Mouse (Mus musculus) stomach, embryonic 16.5 days (tissue): ENCODE results near the gene Cldn6. TPM values are rescaled to one million over a fixed set of nuclear protein-coding genes. Genes with fewer than 3 reads are reported as not detected.
A peak's percentile ranks its signal among the peaks of the same experiment; 100 is the strongest.

Experiments used
- ATAC-seq: fragments of 200-750 bp; cut with Nextera tagmentation; 2 replicates; pipeline ENCODE4 v1.8.0; 2017; ENCODE audit warnings: moderate number of reproducible peaks, moderate TSS enrichment; ENCODE audit not compliant: insufficient read depth, low FRiP score
- H3K27ac ChIP-seq: fragments of 300-500 bp; sonication (generic); 2 replicates; pipeline ENCODE4 v1.5.1; 2014; ENCODE audit warnings: low read length
- H3K27me3 ChIP-seq: fragments of 300-500 bp; sonication (generic); 2 replicates; pipeline ENCODE4 v1.6.1; 2014; ENCODE audit warnings: low read length, control low read depth, mixed read lengths; ENCODE audit not compliant: control insufficient read depth, insufficient read depth
- H3K36me3 ChIP-seq: fragments of 300-500 bp; sonication (generic); 2 replicates; pipeline ENCODE4 v1.6.1; 2014; ENCODE audit warnings: low read length; ENCODE audit not compliant: control insufficient read depth, insufficient read depth
- H3K4me1 ChIP-seq: fragments of 300-500 bp; sonication (generic); 2 replicates; pipeline ENCODE4 v1.6.1; 2014; ENCODE audit warnings: low read length, control low read depth, mixed read lengths; ENCODE audit not compliant: control insufficient read depth, insufficient read depth
- H3K4me2 ChIP-seq: fragments of 300-500 bp; sonication (generic); 2 replicates; pipeline ENCODE4 v1.6.1; 2014; ENCODE audit warnings: low read depth, low read length, mixed read lengths
- H3K4me3 ChIP-seq: fragments of 300-500 bp; sonication (generic); replicated peaks from 2 replicates; pipeline ENCODE4 v1.5.1; 2014; ENCODE audit warnings: mild to moderate bottlenecking, low read length
- H3K9ac ChIP-seq: fragments of 300-500 bp; sonication (generic); 2 replicates; pipeline ENCODE4 v1.6.1; 2014; ENCODE audit warnings: low read length
- H3K9me3 ChIP-seq: fragments of 300-500 bp; sonication (generic); replicated peaks from 2 replicates; pipeline ENCODE4 v1.6.1; 2016; ENCODE audit warnings: low read length, control low read depth; ENCODE audit not compliant: control insufficient read depth
- WGBS: fragments of 180-500 bp; shearing (Covaris S2); extraction: QIAGEN DNeasy Blood & Tissue Kit; methylation state at CpG from one replicate; pipeline ENCODE4 v1.1.7; 2014; 5-methylcytosine and 5-hydroxymethylcytosine counted together
- polyA plus RNA-seq: library from polyadenylated mRNA; unstranded; fragments of >200 nt; fragmentation: Nextera tagmentation; extraction: Ambion mirVana; gene quantifications from 2 replicates; pipeline ENCODE4 v1.2.1, GENCODE M21; 2015

Gene Cldn6
- polyA plus RNA-seq, 1 experiment from 2014 or later: 70.6 TPM

DNA sequence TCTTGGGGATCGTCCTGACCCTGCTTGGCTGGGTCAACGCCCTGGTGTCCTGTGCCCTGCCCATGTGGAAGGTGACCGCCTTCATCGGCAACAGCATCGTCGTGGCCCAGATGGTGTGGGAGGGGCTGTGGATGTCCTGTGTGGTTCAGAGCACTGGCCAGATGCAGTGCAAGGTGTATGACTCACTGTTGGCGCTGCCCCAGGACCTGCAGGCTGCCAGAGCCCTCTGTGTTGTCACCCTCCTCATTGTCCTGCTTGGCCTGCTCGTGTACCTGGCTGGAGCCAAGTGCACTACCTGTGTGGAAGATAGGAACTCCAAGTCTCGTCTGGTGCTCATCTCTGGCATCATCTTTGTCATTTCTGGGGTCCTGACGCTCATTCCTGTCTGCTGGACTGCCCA is 2.0 kb downstream of the Cldn6 start:
- Histone ChIP-seq H3K4me1 (peaks cover 30% of the 10 kb centered on the region; the same call in 1 of the 2 replicates), H3K27ac (peak overlapping the region; percentile 57)

DNA sequence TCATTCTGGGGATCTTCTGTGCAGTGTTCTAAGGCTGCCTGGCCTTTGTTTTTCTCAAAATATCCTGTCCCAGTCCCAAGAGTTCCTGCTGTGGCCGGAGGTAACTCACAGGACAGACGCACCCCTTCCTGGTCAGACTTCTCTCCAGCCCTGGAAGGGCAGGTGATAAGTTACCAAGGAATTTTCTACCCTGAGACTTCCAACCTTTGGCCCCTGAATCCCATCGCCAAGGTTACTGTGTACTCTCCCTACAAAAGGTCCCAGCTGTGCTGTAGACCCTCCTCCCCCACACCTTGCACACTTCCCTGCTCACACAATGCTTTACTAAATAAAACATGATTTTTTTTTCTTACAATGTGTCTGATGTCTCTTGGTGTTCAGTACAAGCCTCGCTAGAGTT is 3.0 kb downstream of the Cldn6 start:
- no peaks in the 10 kb centered on the region for H3K36me3 ChIP-seq
- H3K4me3 ChIP-seq: no peak overlapping the region
- H3K27ac ChIP-seq: peak overlapping the region; percentile 57
- H3K9ac ChIP-seq: peak overlapping the region; percentile 32; the same call in 1 of the 2 replicates
- no peaks in the 10 kb centered on the region for H3K9me3 ChIP-seq
- peak; percentile 16; the same call in 1 of the 2 replicates for ATAC-seq
- H3K4me1 ChIP-seq: peaks cover 24% of the 10 kb centered on the region; the same call in 1 of the 2 replicates
- peaks cover 28% of the 10 kb centered on the region for H3K27me3 ChIP-seq
- WGBS: 35% methylated on average over 4 of the region's 4 CpGs
- no peak overlapping the region for H3K4me2 ChIP-seq

More for the DNA sequence above, 2.0 kb downstream of the Cldn6 start:
- Histone ChIP-seq H3K4me3 (no peak overlapping the region), H3K9ac (no peak overlapping the region), H3K27me3 (peaks cover 28% of the 10 kb centered on the region), H3K4me2 (0 out of 2 replicates have a peak overlapping the region, but pooled peaks have one; percentile 10), H3K36me3 (no peaks in the 10 kb centered on the region), H3K9me3 (no peaks in the 10 kb centered on the region)
- 46% methylated on average over 10 of the region's 10 CpGs for WGBS
- 0 out of 2 replicates have a peak, but pooled peaks have one; percentile 26 for ATAC-seq

DNA sequence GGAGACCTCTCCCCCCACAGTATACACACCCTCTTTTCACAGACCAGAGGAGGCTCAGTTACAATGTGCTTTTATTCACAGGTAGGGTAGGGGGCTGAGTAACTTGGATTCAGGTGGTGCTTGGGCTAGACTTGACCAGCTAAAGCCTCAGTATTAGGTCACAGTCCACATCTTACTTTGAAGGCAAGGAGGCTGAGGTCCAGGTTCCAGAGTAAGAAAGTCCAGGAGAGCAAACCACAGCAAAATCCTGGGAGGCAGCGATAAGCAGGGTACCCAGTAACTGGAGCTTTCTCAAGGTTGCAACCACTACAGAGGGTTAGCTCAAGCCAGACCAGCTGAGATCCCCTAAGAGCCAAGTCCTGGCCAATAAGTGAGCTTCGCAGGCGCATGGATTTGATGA is 3.5 kb downstream of the Cldn6 start:
- H3K4me2 ChIP-seq: no peak overlapping the region
- H3K27me3 ChIP-seq: peaks cover 28% of the 10 kb centered on the region
- H3K27ac ChIP-seq: no peak overlapping the region
- no peaks in the 10 kb centered on the region for H3K9me3 ChIP-seq
- 61% methylated on average over 3 of the region's 3 CpGs for WGBS
- no peak overlapping the region for H3K4me3 ChIP-seq
- no peak for ATAC-seq
- no peaks in the 10 kb centered on the region for H3K36me3 ChIP-seq
- no peak overlapping the region for H3K9ac ChIP-seq
- peaks cover 24% of the 10 kb centered on the region; the same call in 1 of the 2 replicates for H3K4me1 ChIP-seq

DNA sequence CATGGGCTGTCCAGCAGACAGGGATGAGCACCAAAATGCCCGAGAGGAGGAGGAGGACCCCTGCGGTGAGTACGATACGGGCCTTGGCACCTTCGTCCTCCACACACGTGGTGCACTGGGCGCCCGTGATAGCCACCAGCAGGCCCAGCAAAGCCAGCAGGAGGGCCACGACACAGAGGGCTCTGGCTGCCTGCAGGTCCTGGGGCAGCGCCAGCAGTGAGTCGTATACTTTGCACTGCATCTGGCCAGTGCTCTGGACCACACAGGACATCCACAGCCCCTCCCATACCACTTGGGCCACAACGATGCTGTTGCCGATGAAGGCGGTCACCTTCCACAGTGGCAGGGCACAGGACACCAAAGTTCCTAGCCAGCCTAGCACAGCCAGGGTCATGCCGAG is 4.2 kb downstream of the Cldn6 start:
- Histone ChIP-seq H3K9ac (peak overlapping the region; percentile 16; the same call in 1 of the 2 replicates), H3K9me3 (no peaks in the 10 kb centered on the region), H3K4me3 (no peak overlapping the region), H3K27ac (no peak overlapping the region), H3K4me2 (peak overlapping the region; percentile 17), H3K36me3 (no peaks in the 10 kb centered on the region), H3K4me1 (peaks cover 20% of the 10 kb centered on the region; the same call in 1 of the 2 replicates), H3K27me3 (peaks cover 28% of the 10 kb centered on the region)
- WGBS: 22% methylated on average over 15 of the region's 15 CpGs
- ATAC-seq: no peak

DNA sequence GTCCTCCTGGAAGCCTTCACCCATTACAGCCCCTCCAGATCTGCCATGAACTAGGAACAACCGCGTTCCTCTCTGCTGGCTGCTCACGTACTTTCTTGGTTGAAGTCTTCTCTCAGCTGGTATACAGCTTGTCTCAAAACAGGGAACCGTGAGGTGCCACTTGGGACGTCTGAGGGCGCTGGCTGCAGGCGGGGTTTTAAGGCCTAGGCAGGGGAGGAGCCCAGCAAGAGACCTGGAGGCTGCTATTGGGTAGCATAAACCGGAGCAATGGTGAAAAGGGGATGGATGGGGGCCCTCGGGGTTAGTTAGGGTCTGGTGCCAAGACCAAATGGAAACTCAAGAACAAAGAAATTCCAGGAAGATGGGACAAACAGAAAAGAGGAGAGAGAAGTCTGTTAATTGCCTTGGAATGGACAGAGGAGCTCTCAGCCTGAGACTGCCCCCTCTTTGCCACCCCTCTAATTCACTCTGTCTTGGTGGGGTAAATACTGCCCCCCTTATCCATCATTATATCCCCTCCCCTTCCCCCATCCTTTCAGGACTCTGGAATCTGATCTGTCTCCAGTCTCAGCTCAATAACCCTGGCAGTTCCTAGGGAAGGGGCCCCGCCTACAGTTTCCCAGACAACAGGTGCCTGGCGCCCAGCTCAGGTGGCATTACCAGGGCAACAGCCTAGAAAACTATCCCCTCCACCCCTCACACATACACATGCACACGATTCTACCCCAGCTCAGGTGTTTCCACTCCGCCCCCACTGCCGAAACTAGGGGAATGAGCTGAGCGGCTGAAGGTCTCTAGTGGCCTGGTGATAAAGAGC is 5.0 kb downstream of the Cldn6 start, which contains the start of gene Cldn9:
Gene Cldn9 (minus strand): TSS at position 171 of the 817 bp plus-strand sequence.
- H3K27me3 ChIP-seq: peaks cover 25% of the 10 kb centered on the region
- WGBS: 20% methylated on average over 15 of the region's 15 CpGs
- H3K36me3 ChIP-seq: no peaks in the 10 kb centered on the region
- H3K9me3 ChIP-seq: no peaks in the 10 kb centered on the region
- no peak; the same call in 1 of the 2 replicates for ATAC-seq
- H3K4me1 ChIP-seq: peaks cover 20% of the 10 kb centered on the region; the same call in 1 of the 2 replicates
- H3K9ac ChIP-seq: peak within 1 kb of the TSS; percentile 16; the same call in 1 of the 2 replicates
- no peak within 1 kb of the TSS for H3K4me3 ChIP-seq
- peak within 1 kb of the TSS; percentile 17 for H3K4me2 ChIP-seq
- H3K27ac ChIP-seq: no peak within 1 kb of the TSS

DNA sequence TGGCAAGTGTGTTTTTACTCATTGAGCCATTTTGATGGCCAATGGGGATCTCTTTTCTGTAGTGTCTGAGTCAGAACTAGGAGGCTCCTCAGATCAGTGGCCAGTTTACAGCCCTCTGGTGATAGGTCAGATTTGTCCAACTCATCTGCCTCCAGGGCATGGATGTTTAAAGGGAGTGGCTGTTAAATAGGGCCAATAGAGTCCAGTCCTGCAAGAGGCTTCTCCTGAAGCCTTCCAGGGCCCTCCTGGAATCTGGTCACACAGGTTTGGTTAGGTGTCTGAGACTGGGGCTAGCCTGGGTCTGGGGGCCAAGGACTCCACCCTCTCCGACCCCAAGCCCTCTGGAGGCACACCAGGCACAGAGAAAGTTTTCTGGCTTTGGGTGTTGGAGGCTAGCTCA is 15.4 kb downstream of the Cldn6 start:
- no peak overlapping the region for H3K4me2 ChIP-seq
- WGBS: 73% methylated on average over 1 of the region's 1 CpGs
- H3K27me3 ChIP-seq: 0 out of 2 replicates have a peak, but pooled peaks cover 2% of the 10 kb centered on the region
- H3K9ac ChIP-seq: no peak overlapping the region
- H3K4me3 ChIP-seq: no peak overlapping the region
- H3K9me3 ChIP-seq: no peaks in the 10 kb centered on the region
- no peak overlapping the region for H3K27ac ChIP-seq
- no peak for ATAC-seq
- H3K36me3 ChIP-seq: no peaks in the 10 kb centered on the region
- peaks cover 3% of the 10 kb centered on the region; the same call in 1 of the 2 replicates for H3K4me1 ChIP-seq

DNA sequence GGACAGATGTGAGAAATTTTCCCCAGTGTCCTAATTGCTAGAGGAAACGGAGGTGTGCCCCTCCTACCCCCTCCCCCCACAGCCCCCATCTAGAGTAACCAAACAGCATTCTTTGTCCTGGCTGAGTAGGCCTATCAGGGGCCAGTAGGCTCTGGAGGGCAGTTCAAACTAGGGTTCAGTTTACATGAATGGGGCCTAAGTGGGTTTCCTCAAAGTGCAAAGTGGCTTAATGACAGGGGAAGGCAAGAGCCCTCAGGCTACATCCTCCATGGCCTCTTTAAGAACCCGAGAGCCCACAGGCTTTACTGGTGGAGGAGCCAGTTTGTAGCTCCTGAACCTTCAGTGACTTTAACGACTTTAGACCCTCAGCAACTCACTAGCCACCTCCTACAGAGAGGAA is 16.8 kb downstream of the Cldn6 start:
- Histone ChIP-seq H3K9me3 (no peaks in the 10 kb centered on the region), H3K27ac (no peak overlapping the region), H3K27me3 (peaks cover 5% of the 10 kb centered on the region; the same call in 1 of the 2 replicates), H3K4me3 (no peak overlapping the region), H3K4me1 (peaks cover 5% of the 10 kb centered on the region; the same call in 1 of the 2 replicates), H3K9ac (no peak overlapping the region), H3K4me2 (no peak overlapping the region), H3K36me3 (no peaks in the 10 kb centered on the region)
- WGBS: 23% methylated on average over 3 of the region's 3 CpGs
- no peak for ATAC-seq

DNA sequence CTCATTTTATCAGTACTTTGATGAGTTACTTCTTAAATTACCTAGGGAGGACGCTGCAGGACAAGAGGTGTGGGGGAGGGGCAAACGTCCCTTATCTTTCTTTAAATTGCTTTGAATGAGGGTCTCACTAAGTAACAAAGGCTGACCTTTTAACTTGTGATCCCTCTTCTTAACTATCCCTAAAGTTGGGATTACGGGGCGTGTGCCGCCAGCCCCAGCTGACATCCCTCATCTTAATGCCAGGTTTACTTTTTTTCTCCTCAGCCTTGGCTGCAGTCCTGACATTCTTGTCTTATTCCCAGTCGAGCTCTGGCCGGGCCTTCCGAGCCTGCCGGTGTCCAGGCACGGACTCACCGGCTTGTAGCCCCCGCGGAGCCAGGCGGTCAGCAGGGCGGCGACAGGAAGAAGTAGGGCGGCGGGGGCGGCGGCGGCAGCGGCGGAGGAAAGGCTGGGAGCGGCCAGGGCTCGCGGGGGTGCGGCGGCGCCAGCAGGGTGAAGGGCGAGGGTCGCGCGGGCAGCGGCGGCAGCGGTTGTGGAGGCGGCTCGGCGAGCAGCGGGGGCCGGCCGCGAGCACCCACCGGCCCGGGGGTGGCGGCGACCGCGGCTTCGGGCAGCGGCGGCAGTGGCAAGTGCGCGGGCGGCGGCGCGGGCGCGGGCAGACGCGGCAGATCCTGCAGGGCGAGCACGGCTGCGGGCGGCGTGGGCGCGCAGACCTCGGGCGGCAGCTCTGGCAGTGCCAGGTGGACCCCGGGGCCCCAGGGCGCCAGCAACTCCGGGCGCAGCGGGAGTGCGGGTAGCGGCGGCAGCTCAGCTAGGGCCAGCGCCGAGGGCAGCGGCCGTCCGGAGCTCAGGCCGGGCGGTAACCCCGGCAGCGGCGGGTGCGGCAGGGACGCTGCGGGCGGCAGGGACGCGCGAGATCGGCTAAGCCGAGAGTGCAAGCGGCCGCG is 20.4 kb downstream of the Cldn6 start:
- Histone ChIP-seq H3K4me3 (peak overlapping the region; percentile 69), H3K4me1 (peaks cover 5% of the 10 kb centered on the region; the same call in 1 of the 2 replicates), H3K27ac (no peak overlapping the region), H3K9ac (peak overlapping the region; percentile 68), H3K27me3 (peaks cover 10% of the 10 kb centered on the region; the same call in 1 of the 2 replicates), H3K4me2 (peak overlapping the region; percentile 100), H3K9me3 (no peaks in the 10 kb centered on the region), H3K36me3 (no peaks in the 10 kb centered on the region)
- ATAC-seq: peak; percentile 45; the same call in 1 of the 2 replicates
- WGBS: under 1% methylated on average over 99 of the region's 101 CpGs
